Mouse (Mus musculus): ENCODE results near the gene Klhl30. TPM values are rescaled to one million over a fixed set of nuclear protein-coding genes. Genes with fewer than 3 reads are reported as not detected.

The Klhl30 gene
- polyA plus RNA-seq, 1 experiment from 2014 or later = 0.46 TPM

DNA sequence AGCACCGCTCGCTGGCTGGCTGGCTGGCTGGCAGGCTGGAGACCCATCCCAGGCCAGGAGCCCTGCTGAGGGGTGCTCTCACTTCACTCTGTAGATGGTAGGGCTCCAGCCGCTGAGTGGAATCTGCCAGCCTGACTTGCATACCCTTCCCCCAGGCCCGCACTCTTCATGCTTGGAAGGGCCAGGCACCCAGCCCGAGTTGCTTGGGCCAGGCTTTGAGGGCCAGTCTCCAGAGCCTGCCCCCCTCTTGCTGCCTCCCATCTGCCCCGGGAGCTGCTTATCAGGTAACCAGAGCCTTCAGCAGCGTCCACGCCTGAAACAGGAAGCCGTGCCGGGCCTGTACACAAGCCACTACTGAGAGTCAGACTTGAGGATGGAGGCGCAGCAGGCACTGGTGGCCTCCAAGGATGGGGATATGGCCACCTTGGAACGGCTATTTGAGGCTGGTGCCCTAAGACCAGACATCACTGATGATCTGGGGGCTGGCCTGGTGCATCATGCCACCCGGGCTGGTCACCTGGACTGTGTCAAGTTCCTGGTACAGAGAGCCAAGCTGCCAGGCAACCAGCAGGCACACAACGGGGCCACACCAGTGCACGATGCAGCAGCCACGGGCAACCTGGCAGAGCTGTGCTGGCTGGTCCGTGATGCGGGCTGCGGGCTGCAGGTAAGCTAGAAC lies 28.9 kb upstream of the Klhl30 start, which contains the start of gene Espnl:
Gene Espnl, plus strand, starts transcription at position 316 of the 679 bp plus-strand sequence.
- 40% methylated on average over 19 of the region's 19 CpGs for WGBS (ENCODE audit: insufficient replicate concordance)
- Histone ChIP-seq H3K36me3 (ENCODE audit: control insufficient read depth, insufficient read depth) (no peaks in the 10 kb centered on the region), H3K4me2 (ENCODE audit: low read depth, low read length) (no peak within 1 kb of the TSS), H3K4me1 (ENCODE audit: control insufficient read depth, low read depth, low read length) (peaks cover 7% of the 10 kb centered on the region), H3K9me3 (replicated peaks; ENCODE audit: control insufficient read depth, low read length) (no peaks in the 10 kb centered on the region), H3K27me3 (ENCODE audit: control insufficient read depth, insufficient read depth, low read depth, low read length) (no peaks in the 10 kb centered on the region), H3K4me3 (ENCODE audit: low read depth, low read length) (no peak within 1 kb of the TSS), H3K27ac (ENCODE audit: low read length) (no peak within 1 kb of the TSS), H3K9ac (ENCODE audit: low read depth, low read length) (no peak within 1 kb of the TSS)
- peak; percentile 39; the same call in 1 of the 2 replicates for ATAC-seq (ENCODE audit: low read depth)

GRCm38 (mm10) chr1:91324646-91325045 lies 26.2 kb upstream of the Klhl30 start:
- Histone ChIP-seq H3K4me3 (ENCODE audit: low read depth, low read length) (no peak overlapping the region), H3K9ac (ENCODE audit: low read depth, low read length) (no peak overlapping the region), H3K27me3 (ENCODE audit: control insufficient read depth, insufficient read depth, low read depth, low read length) (no peaks in the 10 kb centered on the region), H3K4me1 (ENCODE audit: control insufficient read depth, low read depth, low read length) (peaks cover 7% of the 10 kb centered on the region), H3K36me3 (ENCODE audit: control insufficient read depth, insufficient read depth) (no peaks in the 10 kb centered on the region), H3K4me2 (ENCODE audit: low read depth, low read length) (no peak overlapping the region), H3K27ac (ENCODE audit: low read length) (no peak overlapping the region), H3K9me3 (replicated peaks; ENCODE audit: control insufficient read depth, low read length) (no peaks in the 10 kb centered on the region)
- WGBS (ENCODE audit: insufficient replicate concordance) = 77% methylated on average over 2 of the region's 2 CpGs
- ATAC-seq (ENCODE audit: low read depth) = no peak

DNA sequence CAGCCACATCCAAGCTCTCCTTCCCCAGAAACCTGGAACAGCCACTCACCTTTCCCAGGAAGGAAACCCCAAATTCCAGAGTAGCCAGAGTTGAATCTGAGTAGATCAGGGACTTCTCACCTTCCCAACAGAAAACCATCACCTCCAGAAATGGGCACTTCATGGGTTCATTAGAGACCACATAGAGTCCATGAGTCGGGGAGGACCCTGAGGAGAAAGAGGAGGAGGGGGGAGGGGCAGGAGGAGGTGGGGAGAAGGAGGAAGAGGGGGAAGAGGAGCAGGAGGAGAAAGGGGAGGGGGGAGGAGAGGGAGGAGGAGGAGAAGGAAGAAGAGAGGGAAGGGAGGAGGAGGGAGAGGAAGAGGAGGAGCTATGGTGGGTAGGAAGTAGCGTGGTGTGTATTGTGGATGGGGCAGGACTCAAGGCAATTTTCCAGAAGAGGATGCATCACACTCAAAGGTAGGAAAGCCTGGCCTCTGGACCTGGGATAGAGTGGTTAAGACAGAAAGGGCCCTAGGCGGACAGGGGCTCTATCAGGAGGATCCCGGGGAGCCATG lies 25.3 kb upstream of the Klhl30 start:
- Histone ChIP-seq H3K36me3 (ENCODE audit: control insufficient read depth, insufficient read depth) (no peaks in the 10 kb centered on the region), H3K9ac (ENCODE audit: low read depth, low read length) (no peak overlapping the region), H3K4me3 (ENCODE audit: low read depth, low read length) (no peak overlapping the region), H3K27ac (ENCODE audit: low read length) (no peak overlapping the region), H3K27me3 (ENCODE audit: control insufficient read depth, insufficient read depth, low read depth, low read length) (no peaks in the 10 kb centered on the region), H3K4me2 (ENCODE audit: low read depth, low read length) (no peak overlapping the region), H3K4me1 (ENCODE audit: control insufficient read depth, low read depth, low read length) (peaks cover 7% of the 10 kb centered on the region), H3K9me3 (replicated peaks; ENCODE audit: control insufficient read depth, low read length) (no peaks in the 10 kb centered on the region)
- WGBS (ENCODE audit: insufficient replicate concordance) = 39% methylated on average over 4 of the region's 4 CpGs
- no peak for ATAC-seq (ENCODE audit: low read depth)

DNA sequence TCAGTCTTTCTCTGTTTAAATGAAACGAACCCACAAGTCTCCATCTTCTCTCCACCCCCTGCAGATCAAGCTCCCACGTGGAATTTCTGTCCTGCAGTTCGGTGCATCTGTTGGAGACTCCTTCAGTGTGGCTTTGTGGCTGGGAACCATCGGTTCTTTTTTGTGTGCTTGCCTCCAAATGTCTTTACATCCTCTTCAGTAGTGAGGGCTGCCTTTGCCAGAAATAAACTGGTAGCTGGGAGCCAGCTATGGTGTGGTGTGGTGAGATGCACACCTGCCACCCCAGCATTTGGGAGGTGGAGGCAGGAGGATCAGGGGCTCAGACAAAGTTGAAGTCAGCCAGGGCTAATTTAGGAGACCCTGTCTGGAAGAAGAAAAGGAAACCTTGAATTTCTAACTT lies 18.7 kb upstream of the Klhl30 start:
- WGBS (ENCODE audit: insufficient replicate concordance) = 53% methylated on average over 4 of the region's 4 CpGs
- Histone ChIP-seq H3K27ac (ENCODE audit: low read length) (no peak overlapping the region), H3K9me3 (replicated peaks; ENCODE audit: control insufficient read depth, low read length) (no peaks in the 10 kb centered on the region), H3K36me3 (ENCODE audit: control insufficient read depth, insufficient read depth) (no peaks in the 10 kb centered on the region), H3K4me1 (ENCODE audit: control insufficient read depth, low read depth, low read length) (no peaks in the 10 kb centered on the region), H3K4me2 (ENCODE audit: low read depth, low read length) (no peak overlapping the region), H3K9ac (ENCODE audit: low read depth, low read length) (no peak overlapping the region), H3K27me3 (ENCODE audit: control insufficient read depth, insufficient read depth, low read depth, low read length) (no peaks in the 10 kb centered on the region), H3K4me3 (ENCODE audit: low read depth, low read length) (no peak overlapping the region)
- no peak for ATAC-seq (ENCODE audit: low read depth)

DNA sequence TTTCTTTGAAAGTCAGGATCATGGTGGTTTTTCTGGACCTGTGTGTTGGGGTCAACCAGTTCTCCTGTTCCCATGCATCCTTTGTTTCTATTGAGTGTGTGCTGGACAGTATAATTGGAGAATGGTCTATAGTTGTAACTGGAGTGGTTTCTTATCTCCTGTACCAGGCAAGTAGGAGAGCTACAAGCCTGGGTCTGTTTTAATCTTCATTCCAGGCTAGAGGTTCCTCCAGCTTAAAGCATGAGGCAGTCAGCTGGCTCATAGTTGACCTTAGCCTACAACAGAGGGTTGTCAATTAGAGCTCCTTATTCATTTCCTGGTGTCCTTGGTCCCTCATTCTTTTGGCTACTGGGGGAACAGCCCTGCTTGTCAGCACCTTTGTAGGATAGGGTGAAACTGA lies 17.2 kb upstream of the Klhl30 start:
- H3K9me3 ChIP-seq (replicated peaks; ENCODE audit: control insufficient read depth, low read length) = no peaks in the 10 kb centered on the region
- H3K36me3 ChIP-seq (ENCODE audit: control insufficient read depth, insufficient read depth) = no peaks in the 10 kb centered on the region
- H3K9ac ChIP-seq (ENCODE audit: low read depth, low read length) = no peak overlapping the region
- no peak overlapping the region for H3K4me2 ChIP-seq (ENCODE audit: low read depth, low read length)
- no peak overlapping the region for H3K4me3 ChIP-seq (ENCODE audit: low read depth, low read length)
- no peak overlapping the region for H3K27ac ChIP-seq (ENCODE audit: low read length)
- H3K27me3 ChIP-seq (ENCODE audit: control insufficient read depth, insufficient read depth, low read depth, low read length) = no peaks in the 10 kb centered on the region
- ATAC-seq (ENCODE audit: low read depth) = no peak
- no peaks in the 10 kb centered on the region for H3K4me1 ChIP-seq (ENCODE audit: control insufficient read depth, low read depth, low read length)

DNA sequence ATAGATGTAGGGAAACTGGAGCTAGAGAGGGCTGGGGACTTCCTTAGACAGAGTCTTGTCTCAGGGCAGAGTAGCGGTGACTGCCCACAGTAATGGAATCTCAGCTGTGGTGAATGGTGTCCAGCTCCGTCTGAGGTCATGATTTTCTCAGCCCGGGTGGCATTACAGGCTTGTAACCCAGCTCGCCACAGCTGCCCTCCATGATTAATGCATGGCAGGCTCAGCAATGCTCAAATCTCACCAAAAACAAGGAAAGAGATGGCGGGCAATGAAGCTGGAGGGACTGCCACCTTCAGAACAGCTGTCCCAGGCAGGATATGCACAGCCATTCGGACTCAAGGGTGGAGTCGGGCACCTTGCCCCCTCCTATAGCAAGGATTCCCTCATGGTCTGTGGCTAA lies 13.5 kb upstream of the Klhl30 start:
- H3K4me1 ChIP-seq (ENCODE audit: control insufficient read depth, low read depth, low read length) = no peaks in the 10 kb centered on the region
- H3K9ac ChIP-seq (ENCODE audit: low read depth, low read length) = no peak overlapping the region
- H3K4me2 ChIP-seq (ENCODE audit: low read depth, low read length) = no peak overlapping the region
- no peak overlapping the region for H3K4me3 ChIP-seq (ENCODE audit: low read depth, low read length)
- no peaks in the 10 kb centered on the region for H3K36me3 ChIP-seq (ENCODE audit: control insufficient read depth, insufficient read depth)
- H3K9me3 ChIP-seq (replicated peaks; ENCODE audit: control insufficient read depth, low read length) = no peaks in the 10 kb centered on the region
- peaks cover 2% of the 10 kb centered on the region; the same call in 1 of the 2 replicates for H3K27me3 ChIP-seq (ENCODE audit: control insufficient read depth, insufficient read depth, low read depth, low read length)
- no peak overlapping the region for H3K27ac ChIP-seq (ENCODE audit: low read length)
- no peak for ATAC-seq (ENCODE audit: low read depth)
- WGBS (ENCODE audit: insufficient replicate concordance) = 63% methylated on average over 7 of the region's 7 CpGs

- peaks cover 44% of the 10 kb centered on the region for H3K27me3 ChIP-seq (ENCODE audit: control insufficient read depth, insufficient read depth, low read depth, low read length)
- 68% methylated on average over 3 of the region's 3 CpGs for WGBS (ENCODE audit: insufficient replicate concordance)
These were observed 6.8 kb upstream of the Klhl30 start for GRCm38 (mm10) chr1:91344001-91344400.

GRCm38 (mm10) chr1:91344921-91345685 lies 5.7 kb upstream of the Klhl30 start:
- Histone ChIP-seq H3K9me3 (replicated peaks; ENCODE audit: control insufficient read depth, low read length) (no peaks in the 10 kb centered on the region), H3K27ac (ENCODE audit: low read length) (no peak overlapping the region), H3K27me3 (ENCODE audit: control insufficient read depth, insufficient read depth, low read depth, low read length) (peaks cover 44% of the 10 kb centered on the region), H3K4me3 (ENCODE audit: low read depth, low read length) (0 out of 2 replicates have a peak overlapping the region, but pooled peaks have one; percentile 5), H3K36me3 (ENCODE audit: control insufficient read depth, insufficient read depth) (no peaks in the 10 kb centered on the region), H3K4me1 (ENCODE audit: control insufficient read depth, low read depth, low read length) (no peaks in the 10 kb centered on the region), H3K4me2 (ENCODE audit: low read depth, low read length) (no peak overlapping the region), H3K9ac (ENCODE audit: low read depth, low read length) (no peak overlapping the region)
- 3% methylated on average over 68 of the region's 68 CpGs for WGBS (ENCODE audit: insufficient replicate concordance)
- no peak; the same call in 1 of the 2 replicates for ATAC-seq (ENCODE audit: low read depth)

More at GRCm38 (mm10) chr1:91344001-91344400, 6.8 kb upstream of the Klhl30 start:
- H3K27ac ChIP-seq (ENCODE audit: low read length) = no peak overlapping the region
- no peak overlapping the region for H3K4me3 ChIP-seq (ENCODE audit: low read depth, low read length)
- H3K4me2 ChIP-seq (ENCODE audit: low read depth, low read length) = no peak overlapping the region
- no peak for ATAC-seq (ENCODE audit: low read depth)
- H3K9me3 ChIP-seq (replicated peaks; ENCODE audit: control insufficient read depth, low read length) = no peaks in the 10 kb centered on the region
- no peaks in the 10 kb centered on the region for H3K36me3 ChIP-seq (ENCODE audit: control insufficient read depth, insufficient read depth)
- no peaks in the 10 kb centered on the region for H3K4me1 ChIP-seq (ENCODE audit: control insufficient read depth, low read depth, low read length)
- no peak overlapping the region for H3K9ac ChIP-seq (ENCODE audit: low read depth, low read length)

DNA sequence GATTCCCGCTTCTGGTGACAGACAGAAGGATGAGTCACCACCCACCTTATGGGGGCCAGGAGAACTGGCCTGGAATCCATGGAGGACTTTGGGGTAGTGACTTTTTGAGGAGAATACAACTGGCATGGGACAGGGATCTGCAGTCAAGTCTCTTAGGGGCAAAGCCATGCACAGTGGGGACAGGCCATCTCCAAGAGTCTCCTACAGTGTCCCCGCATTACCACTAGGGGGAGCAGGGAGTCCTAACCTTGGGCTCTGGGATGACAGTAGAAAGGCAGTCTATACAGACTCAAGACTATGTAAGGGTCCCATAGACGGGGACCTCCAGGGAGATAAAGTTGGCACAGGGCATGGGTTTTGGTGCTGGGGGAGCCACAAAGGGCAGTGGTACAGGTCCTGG lies 3.9 kb upstream of the Klhl30 start:
- H3K27ac ChIP-seq (ENCODE audit: low read length) = no peak overlapping the region
- H3K9me3 ChIP-seq (replicated peaks; ENCODE audit: control insufficient read depth, low read length) = no peaks in the 10 kb centered on the region
- ATAC-seq (ENCODE audit: low read depth) = peak; percentile 58; the same call in 1 of the 2 replicates
- no peak overlapping the region for H3K4me2 ChIP-seq (ENCODE audit: low read depth, low read length)
- no peaks in the 10 kb centered on the region for H3K36me3 ChIP-seq (ENCODE audit: control insufficient read depth, insufficient read depth)
- peaks cover 44% of the 10 kb centered on the region for H3K27me3 ChIP-seq (ENCODE audit: control insufficient read depth, insufficient read depth, low read depth, low read length)
- no peak overlapping the region for H3K4me3 ChIP-seq (ENCODE audit: low read depth, low read length)
- H3K4me1 ChIP-seq (ENCODE audit: control insufficient read depth, low read depth, low read length) = no peaks in the 10 kb centered on the region
- no peak overlapping the region for H3K9ac ChIP-seq (ENCODE audit: low read depth, low read length)
- WGBS (ENCODE audit: insufficient replicate concordance) = 18% methylated on average over 3 of the region's 3 CpGs
